Mouse (Mus musculus) embryonic stem cell, embryonic (primary cell): ENCODE data around the gene Cmtm6.

Experiments
- CTCF ChIA-PET, 4 experiments: fragments of 300-600 bp in 2 of 4; fragments of 350-600 bp in 2 of 4; sonication (Branson Sonifier 250); formaldehyde crosslinking; loops; one replicate each; lab custom pipeline; 2022; ENCODE audit warnings: inconsistent platforms in 2 of 4; lab: Charles Lee
- POLR2A ChIA-PET, 4 experiments: fragments of 300-600 bp in 2 of 4; fragments of 350-600 bp in 2 of 4; sonication (Branson Sonifier 250); formaldehyde crosslinking; loops; one replicate each; lab custom pipeline; 2022; ENCODE audit warnings: antibody characterized with exemption in 4 of 4, inconsistent platforms in 1 of 4; lab: Charles Lee

The Cmtm6 gene

GRCm38 (mm10) chr9:114775272-114775671, 44.4 kb downstream of the Cmtm6 start:
- POLR2A ChIA-PET: interaction anchor here in 2 of 4 experiments (0.6 to 2.4 kb wide), 12 partner anchors 10 to 178 kb away, joined by 3 to 8 read pairs (median 4); partner anchors contain the start of gene Cmtm8 (in 1 of the 2)
- CTCF ChIA-PET: interaction anchor here in 3 of 4 experiments (0.6 to 1.4 kb wide), 4 partner anchors 9 to 38 kb away, joined by 4 to 6 read pairs (median 5); no protein-coding TSS in a partner anchor

- CTCF ChIA-PET: interaction anchor here in 1 of 4 experiments (0.6 kb wide), 1 partner anchor 926 kb away, joined by 4 read pairs; no protein-coding TSS in a partner anchor
Observed at GRCm38 (mm10) chr9:114776361-114776760, 45.4 kb downstream of the Cmtm6 start.

GRCm38 (mm10) chr9:114777178-114778046, 46.5 kb downstream of the Cmtm6 start:
- ChIA-PET CTCF (interaction anchor here in 1 of 4 experiments (0.6 kb wide), 1 partner anchor 14 kb away, joined by 3 read pairs; no protein-coding TSS in a partner anchor), POLR2A (interaction anchor here in 3 of 4 experiments (0.7 to 7.8 kb wide), 10 partner anchors 10 to 1779 kb away, joined by 3 to 64 read pairs (median 4); no protein-coding TSS in a partner anchor)

More at GRCm38 (mm10) chr9:114776361-114776760, 45.4 kb downstream of the Cmtm6 start:
- POLR2A ChIA-PET: interaction anchor here in 2 of 4 experiments (1.3 to 2.4 kb wide), 3 partner anchors 9 to 14 kb away, joined by 4 to 6 read pairs (median 4); no protein-coding TSS in a partner anchor

GRCm38 (mm10) chr9:114778047-114778390, 47.1 kb downstream of the Cmtm6 start:
- CTCF ChIA-PET: interaction anchor here in 1 of 4 experiments (0.6 kb wide), 1 partner anchor 13 kb away, joined by 3 read pairs; no protein-coding TSS in a partner anchor
- POLR2A ChIA-PET: interaction anchor here in 3 of 4 experiments (0.7 to 7.8 kb wide), 10 partner anchors 11 to 1778 kb away, joined by 3 to 64 read pairs (median 4); no protein-coding TSS in a partner anchor

GRCm38 (mm10) chr9:114778877-114779276, 48.0 kb downstream of the Cmtm6 start:
- POLR2A ChIA-PET: interaction anchor here in 3 of 4 experiments (0.6 to 7.8 kb wide), 20 partner anchors 12 to 222 kb away, joined by 3 to 64 read pairs (median 4); partner anchors contain the start of genes Cmtm6 (in 1 of the 3), Cmtm8 (in 1 of the 3) and Cnot10 (in 1 of the 3)
- CTCF ChIA-PET: interaction anchor here in 1 of 4 experiments (1.4 kb wide), 1 partner anchor 16 kb away, joined by 4 read pairs; no protein-coding TSS in a partner anchor

- ChIA-PET CTCF (interaction anchor here (0.6 to 1.6 kb wide), 8 partner anchors 17 to 308 kb away, joined by 3 to 9 read pairs (median 4); no protein-coding TSS in a partner anchor), POLR2A (interaction anchor here (0.6 to 7.8 kb wide), 38 partner anchors 8 to 386 kb away, joined by 3 to 64 read pairs (median 4); partner anchors contain the start of genes Cmtm8 (in 2 of the 4), Cnot10 (in 2 of the 4), Cmtm6 (in 1 of the 4) and Gpd1l (in 1 of the 4))
Observed at GRCm38 (mm10) chr9:114779984-114780745, 49.2 kb downstream of the Cmtm6 start.

GRCm38 (mm10) chr9:114780746-114781525, 50.0 kb downstream of the Cmtm6 start:
- ChIA-PET CTCF (interaction anchor here (0.6 to 1.6 kb wide), 12 partner anchors 17 to 309 kb away, joined by 3 to 9 read pairs (median 4); no protein-coding TSS in a partner anchor), POLR2A (interaction anchor here (0.5 to 7.8 kb wide), 50 partner anchors 8 to 389 kb away, joined by 3 to 64 read pairs (median 3); partner anchors contain the start of genes Cmtm6 (in 2 of the 4), Cmtm8 (in 2 of the 4), Cnot10 (in 1 of the 4) and Gpd1l (in 1 of the 4))

GRCm38 (mm10) chr9:114781526-114782212, 50.8 kb downstream of the Cmtm6 start, which contains the start of gene Cmtm7:
Gene Cmtm7 (minus strand): TSS chr9:114781856.
- CTCF ChIA-PET: interaction anchor here (0.6 to 1.6 kb wide), 11 partner anchors 18 to 508 kb away, joined by 3 to 7 read pairs (median 3); no protein-coding TSS in a partner anchor
- POLR2A ChIA-PET: interaction anchor here (0.6 to 7.8 kb wide), 43 partner anchors 9 to 388 kb away, joined by 3 to 64 read pairs (median 3); partner anchors contain the start of genes Cmtm6 (in 2 of the 4), Cmtm8 (in 2 of the 4), Cnot10 (in 1 of the 4) and Dync1li1 (in 1 of the 4)

GRCm38 (mm10) chr9:114785432-114786125, 54.7 kb downstream of the Cmtm6 start:
- ChIA-PET CTCF (interaction anchor here in 3 of 4 experiments (0.6 to 1.5 kb wide), 9 partner anchors 12 to 279 kb away, joined by 3 to 6 read pairs (median 3); no protein-coding TSS in a partner anchor), POLR2A (interaction anchor here in 3 of 4 experiments (0.7 to 2.0 kb wide), 15 partner anchors 9 to 525 kb away, joined by 3 to 8 read pairs (median 3); partner anchors contain the start of genes Cmtm6 (in 1 of the 3), Cnot10 (in 1 of the 3) and Stt3b (in 1 of the 3))

GRCm38 (mm10) chr9:114787134-114787533, 56.2 kb downstream of the Cmtm6 start:
- CTCF ChIA-PET: interaction anchor here in 1 of 4 experiments (0.6 kb wide), 1 partner anchor 177 kb away, joined by 4 read pairs; no protein-coding TSS in a partner anchor
- POLR2A ChIA-PET: interaction anchor here in 1 of 4 experiments (0.9 kb wide), 1 partner anchor 36 kb away, joined by 5 read pairs; no protein-coding TSS in a partner anchor

GRCm38 (mm10) chr9:114787716-114788115, 56.8 kb downstream of the Cmtm6 start:
- CTCF ChIA-PET: interaction anchor here in 2 of 4 experiments (1.0 to 1.4 kb wide), 2 partner anchors 9 to 10 kb away, joined by 3 to 4 read pairs; no protein-coding TSS in a partner anchor
- POLR2A ChIA-PET: interaction anchor here in 1 of 4 experiments (1.3 kb wide), 1 partner anchor 9 kb away, joined by 4 read pairs; no protein-coding TSS in a partner anchor

GRCm38 (mm10) chr9:114788697-114789096, 57.8 kb downstream of the Cmtm6 start:
- ChIA-PET POLR2A (interaction anchor here in 3 of 4 experiments (0.6 to 6.4 kb wide), 7 partner anchors 8 to 48 kb away, joined by 3 to 64 read pairs (median 3); partner anchors contain the start of gene Cmtm7 (in 1 of the 3)), CTCF (interaction anchor here in 3 of 4 experiments (0.6 to 1.4 kb wide), 5 partner anchors 8 to 146 kb away, joined by 3 to 4 read pairs (median 3); partner anchors contain the start of gene Gpd1l (in 1 of the 3))

GRCm38 (mm10) chr9:114789557-114789956, 58.6 kb downstream of the Cmtm6 start:
- ChIA-PET CTCF (interaction anchor here in 3 of 4 experiments (0.6 to 1.4 kb wide), 4 partner anchors 12 to 235 kb away, joined by 3 read pairs; partner anchors contain the start of gene Gpd1l (in 1 of the 3)), POLR2A (interaction anchor here in 3 of 4 experiments (0.6 to 6.4 kb wide), 8 partner anchors 8 to 48 kb away, joined by 3 to 64 read pairs (median 4); partner anchors contain the start of gene Cmtm7 (in 3 of the 3))

- CTCF ChIA-PET: interaction anchor here in 1 of 4 experiments (0.6 kb wide), 1 partner anchor 12 kb away, joined by 3 read pairs; no protein-coding TSS in a partner anchor
- POLR2A ChIA-PET: interaction anchor here in 3 of 4 experiments (0.9 to 6.4 kb wide), 5 partner anchors 9 to 15 kb away, joined by 4 to 64 read pairs (median 11); partner anchors contain the start of gene Cmtm7 (in 3 of the 3)
Observed at GRCm38 (mm10) chr9:114789989-114790388, 59.1 kb downstream of the Cmtm6 start.
